Mouse (Mus musculus): ENCODE measurements around the gene 1700042G07Rik.

Gene 1700042G07Rik

DNA sequence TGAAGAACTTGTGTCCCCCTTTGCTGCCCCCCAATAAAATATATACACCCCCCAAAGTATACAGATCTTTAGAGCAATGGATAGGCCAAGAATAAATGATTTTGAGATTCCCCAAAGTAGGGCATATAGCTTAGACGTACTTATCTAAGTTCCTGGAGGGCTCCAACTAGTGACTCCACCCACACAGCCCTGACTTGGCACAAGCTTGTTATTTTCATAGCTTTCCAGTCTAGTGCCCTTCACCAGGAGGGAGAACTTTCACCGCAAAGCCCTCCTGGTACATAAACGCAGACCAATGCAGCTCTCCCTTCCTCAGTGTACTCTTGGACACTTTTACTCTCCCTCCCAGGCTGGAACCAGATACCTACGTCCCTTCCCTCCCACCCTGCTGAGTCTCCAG, 11.0 kb upstream of the 1700042G07Rik start:
- DNase-seq (ENCODE audit: low spot score): no peak

DNA sequence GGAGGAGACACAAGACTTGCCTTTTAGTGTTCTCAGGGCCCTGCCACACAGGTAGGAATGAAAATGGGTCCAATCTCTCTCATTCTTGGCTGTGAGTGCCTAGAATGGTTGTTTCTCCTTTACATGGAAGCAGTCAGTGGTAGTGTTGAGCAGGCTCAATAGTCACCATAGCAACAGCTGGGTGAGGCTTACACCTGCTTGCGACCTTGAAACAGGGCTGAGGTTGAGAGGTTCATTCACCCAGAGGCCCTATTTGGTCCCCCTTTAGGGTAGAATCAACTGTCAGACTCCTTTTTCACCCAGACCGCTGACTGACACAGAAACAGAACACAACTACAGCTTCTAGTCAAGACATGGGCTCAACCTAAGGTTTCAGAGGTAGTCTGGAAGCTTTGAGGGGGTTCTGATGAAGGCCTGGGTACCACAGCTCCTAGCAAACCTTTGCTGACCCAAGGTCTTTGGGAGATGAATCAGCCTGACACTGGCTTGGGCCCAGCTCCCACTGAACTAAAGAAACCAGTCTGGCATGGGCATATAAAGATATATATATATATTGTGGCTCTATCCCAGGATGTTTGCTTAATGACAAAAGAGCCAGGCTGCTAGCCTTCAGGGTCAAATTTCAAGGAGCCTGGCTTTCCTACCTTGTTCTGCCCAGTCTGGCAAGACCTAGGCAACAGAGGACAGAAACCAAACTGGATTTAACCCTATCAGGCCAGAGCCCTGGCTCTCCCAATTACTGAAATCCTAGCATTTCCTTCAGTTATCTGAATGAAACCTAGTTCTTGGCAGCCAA, 8.2 kb upstream of the 1700042G07Rik start:
- DNase-seq (ENCODE audit: low spot score): no peak

DNA sequence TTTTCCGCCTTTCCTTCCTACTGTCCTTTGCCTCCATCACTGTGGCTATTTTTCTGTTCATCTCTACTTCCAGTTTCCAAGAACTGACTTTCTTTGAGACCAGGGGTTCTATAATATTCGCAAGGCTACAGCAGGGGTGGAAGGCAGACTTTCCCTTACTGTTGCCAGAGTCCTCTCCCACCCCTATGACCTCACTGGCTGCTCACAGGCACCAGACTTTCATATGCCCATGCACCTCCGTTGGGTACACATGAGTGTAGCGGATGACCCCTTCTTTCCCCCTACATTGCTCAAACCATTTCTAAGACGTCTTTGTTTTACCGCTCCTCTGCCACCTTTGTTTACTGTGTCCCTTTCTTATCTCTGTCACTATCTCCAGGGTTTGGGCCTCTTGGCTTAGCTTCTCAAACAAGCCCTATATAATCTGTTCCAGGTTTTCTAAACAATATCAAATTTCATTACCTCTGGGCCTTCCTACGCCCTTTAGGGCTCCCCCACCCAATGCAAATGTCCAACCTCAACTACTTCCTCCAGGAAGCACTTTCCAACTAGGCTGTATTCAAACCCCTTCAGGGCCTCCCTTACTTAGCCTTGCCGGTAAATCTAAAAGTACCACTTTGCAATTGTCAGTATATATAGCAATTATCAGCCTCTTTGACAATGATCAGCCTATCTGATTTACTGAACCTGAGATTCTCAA, 7.3 kb upstream of the 1700042G07Rik start:
- DNase-seq (ENCODE audit: low spot score): no peak

DNA sequence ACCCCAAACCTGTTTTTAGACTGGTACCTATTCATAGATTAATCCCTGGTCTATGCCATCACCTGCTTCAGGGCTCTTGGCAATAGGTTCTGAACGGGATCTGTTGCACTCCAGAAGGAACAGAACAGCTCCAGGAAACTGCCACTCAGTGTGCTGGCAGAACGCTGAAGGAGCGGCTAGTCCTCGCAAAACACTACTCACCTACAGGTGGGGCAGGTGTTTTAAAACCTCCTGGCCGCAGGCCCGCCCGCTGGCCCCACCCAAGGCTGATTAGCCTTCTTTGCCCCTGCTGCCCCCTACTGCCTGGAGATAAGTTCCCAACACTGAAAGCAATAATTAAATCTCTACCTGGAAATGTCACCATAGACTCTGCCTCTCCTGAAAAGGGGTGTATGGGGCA, 5.8 kb upstream of the 1700042G07Rik start, which contains the start of gene Tspan1:
Tspan1 (minus strand) TSS at position 198 of the 400 bp plus-strand sequence.
- no peak for DNase-seq (ENCODE audit: low spot score)

DNA sequence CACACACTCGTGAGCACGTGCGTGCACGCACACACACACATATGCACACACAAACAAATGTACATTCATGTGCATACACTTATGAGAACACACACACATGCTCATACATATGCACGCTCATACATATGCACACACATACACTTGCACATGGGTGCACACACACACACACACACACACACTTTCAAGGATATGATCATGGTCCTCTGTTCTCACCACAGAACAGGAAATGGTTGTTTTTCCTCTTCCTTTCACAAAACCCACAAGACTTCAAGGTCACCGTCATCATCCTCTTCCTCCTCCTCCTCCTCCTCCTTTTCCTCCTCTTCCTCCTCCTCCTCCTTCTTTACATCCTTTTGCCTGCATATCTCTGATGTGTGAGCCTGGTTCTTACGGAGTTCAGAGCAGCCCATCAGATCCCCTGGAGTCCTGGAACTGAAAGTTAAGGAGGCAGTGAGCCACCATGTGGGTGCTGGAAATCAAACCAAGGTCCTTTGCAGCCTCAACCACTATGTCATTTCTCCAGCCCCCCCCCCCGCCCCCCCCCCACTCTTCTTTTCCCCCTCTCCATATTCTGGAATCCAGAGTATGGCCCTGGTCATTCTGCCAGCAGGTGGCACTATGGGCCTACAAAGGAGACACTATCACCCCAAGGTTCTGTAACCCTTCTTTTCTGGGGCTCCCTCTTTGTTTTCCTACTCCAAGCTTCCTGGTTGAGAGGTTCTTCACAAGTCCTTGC, 4.4 kb upstream of the 1700042G07Rik start:
- DNase-seq (ENCODE audit: low spot score): no peak

DNA sequence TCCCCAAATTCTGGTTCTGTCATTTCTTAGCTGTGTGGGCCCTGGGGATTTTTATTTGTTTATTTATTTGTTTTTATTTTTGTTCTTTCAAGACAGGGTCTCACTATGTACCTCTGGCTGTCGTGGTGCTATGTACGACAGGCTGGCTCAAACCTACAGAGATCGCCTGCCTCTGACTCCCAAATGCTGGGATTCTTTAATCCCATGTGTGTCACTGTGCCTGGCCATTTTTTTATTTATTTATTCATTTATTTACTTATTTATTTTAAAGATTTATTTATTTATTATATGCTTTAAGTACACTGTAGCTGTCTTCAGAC, 3.9 kb upstream of the 1700042G07Rik start:
- no peak for DNase-seq (ENCODE audit: low spot score)

DNA sequence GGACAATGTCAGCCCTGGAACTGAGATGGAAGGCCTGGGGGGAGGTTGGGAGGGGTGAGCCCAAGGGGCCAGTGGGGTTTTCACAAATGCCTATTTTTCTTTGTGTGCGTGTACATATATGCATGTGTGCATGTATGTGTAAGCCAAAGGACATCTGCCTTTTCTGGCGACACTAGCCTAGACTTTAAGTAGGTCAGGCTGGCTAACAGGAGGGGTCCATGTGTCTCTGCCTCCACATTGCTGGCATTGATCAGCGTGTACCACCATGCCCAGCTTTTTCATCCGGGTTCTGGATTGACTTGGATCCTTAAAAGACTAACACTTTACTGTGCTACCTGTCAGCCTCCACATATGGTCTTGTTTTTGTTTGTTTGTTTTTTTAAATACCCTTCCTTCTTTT, 580 bp downstream of the 1700042G07Rik start:
- no peak for DNase-seq (ENCODE audit: low spot score)

DNA sequence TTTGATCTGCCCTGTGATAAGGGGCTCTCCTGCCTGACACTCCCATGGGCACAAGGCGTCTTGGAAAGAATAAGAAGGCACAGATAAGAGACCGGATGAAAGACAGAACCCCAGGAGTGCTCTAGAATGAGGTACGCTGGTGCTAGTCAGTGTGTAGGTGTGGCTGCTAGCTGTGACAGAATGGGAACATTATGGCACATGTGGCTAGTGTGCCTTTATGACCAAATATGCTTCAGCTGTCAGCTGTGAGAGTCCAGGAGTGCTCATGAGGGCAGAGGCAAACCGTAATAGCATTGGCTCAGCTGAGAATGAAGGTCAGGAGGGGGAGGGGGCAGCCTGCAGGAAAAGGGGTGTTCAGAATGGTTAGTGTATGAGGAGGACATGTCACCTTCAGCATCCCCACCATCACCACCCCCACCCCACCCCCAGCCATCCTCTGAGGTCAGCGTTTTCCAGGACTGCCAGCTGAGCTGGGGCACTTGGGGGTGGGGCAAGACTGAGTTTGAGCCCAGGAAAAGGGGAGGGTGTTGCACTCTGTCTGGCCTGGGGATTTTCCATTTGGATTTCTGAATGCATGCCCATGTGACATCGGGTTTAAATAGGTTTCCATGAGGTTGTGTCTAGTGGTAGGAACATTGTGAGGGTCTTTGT, 1.4 kb downstream of the 1700042G07Rik start:
- no peak for DNase-seq (ENCODE audit: low spot score)

DNA sequence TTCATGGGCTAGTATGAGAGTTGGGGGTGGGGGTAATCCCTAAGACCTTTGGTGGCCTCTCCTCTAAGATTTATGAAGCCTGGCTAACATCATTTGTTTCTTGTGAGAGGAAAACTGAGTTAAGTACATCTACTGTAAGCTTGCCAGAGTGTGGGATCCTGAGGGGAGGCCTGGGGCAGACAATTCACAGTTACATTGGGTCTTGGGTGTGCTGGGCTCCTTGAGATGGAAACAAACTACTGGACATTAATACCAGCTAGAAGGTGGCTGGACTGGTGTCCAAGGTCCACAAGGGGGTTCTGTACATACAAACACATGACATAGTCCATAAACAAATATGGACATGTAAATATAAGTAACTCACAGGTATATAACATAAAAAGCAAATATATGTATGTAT, 2.0 kb downstream of the 1700042G07Rik start:
- DNase-seq (ENCODE audit: low spot score): no peak

DNA sequence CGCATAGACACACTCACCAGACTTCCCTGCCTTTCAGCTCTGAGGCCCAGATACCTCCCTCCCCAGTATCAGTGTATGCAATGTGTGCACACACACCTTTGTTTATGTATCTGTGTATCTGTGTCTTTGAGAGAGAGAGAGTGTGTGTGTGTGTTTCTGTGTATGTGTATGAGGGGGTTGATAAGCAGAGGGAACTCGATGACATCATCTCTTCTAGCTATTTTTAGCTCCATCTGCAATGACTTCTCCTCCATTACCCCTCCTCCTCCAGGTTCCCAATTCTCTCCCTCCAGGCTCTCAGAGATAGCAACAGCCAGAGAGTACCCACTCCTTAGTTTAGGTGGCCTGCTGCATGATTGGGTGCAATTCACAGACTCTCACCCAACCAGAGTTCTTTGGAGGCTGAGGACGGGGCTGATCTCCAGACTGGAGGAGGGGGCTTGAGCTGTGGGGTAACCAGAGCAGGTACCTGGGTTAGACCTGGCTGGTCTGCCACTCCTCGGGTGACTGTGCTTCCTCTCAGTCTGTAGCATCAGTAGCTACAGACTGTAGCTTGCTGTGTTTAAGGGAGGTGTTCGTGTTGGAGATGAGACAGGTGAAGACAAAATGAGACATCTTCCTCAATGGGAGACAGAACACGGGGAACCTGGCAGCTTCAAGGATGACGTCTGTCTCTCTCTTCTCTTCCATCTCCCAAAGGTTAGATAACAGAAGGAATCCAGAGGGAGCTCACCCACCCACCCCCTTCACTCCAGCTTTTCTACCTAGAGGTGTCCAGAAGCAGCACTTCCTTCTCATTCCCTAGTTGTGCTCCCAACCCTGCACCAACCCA, 2.8 kb downstream of the 1700042G07Rik start:
- no peak for DNase-seq (ENCODE audit: low spot score)

DNA sequence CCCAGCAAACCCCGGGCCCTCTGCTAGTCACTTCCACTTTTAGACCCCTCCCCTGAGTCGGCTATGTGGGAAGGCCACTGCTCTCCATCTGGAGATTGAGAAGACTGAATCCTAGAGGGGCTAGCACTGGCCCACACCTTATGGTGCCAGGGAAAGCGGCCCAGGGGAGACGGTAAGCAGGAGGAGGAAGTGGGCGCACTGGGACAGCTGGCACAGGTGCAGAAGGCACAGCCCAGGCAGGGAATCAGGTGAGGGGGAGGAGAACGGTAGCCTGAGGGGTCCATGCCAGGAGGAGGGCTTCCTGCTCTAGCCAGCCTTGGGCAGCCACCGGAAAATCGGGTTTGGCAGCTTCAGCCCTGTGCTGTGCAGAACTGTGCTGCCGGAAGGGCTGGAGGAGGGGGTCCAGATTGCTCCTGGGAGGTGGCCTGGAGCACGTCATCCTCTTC, 3.4 kb downstream of the 1700042G07Rik start:
- no peak for DNase-seq (ENCODE audit: low spot score)

DNA sequence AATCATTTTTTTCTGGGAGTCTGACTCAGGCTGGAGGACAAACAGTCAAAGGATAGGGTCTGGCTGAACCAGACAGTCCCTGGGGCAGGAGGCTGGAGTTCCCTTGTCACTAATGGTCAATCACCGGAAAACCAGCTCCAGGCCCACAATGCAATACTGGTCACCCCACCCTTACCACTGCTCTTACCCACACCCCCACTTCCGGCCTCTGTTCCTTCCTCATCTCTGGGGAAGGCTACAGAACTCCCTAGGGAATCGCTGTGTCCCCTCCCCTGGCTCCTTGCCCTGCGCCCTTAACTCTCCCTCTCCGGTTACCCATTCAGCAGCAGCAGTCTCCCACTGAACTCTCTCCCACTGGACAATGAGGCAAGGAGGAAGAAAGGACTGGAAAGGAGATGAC, 4.0 kb downstream of the 1700042G07Rik start:
- peak; percentile 27 for DNase-seq (ENCODE audit: low spot score)

DNA sequence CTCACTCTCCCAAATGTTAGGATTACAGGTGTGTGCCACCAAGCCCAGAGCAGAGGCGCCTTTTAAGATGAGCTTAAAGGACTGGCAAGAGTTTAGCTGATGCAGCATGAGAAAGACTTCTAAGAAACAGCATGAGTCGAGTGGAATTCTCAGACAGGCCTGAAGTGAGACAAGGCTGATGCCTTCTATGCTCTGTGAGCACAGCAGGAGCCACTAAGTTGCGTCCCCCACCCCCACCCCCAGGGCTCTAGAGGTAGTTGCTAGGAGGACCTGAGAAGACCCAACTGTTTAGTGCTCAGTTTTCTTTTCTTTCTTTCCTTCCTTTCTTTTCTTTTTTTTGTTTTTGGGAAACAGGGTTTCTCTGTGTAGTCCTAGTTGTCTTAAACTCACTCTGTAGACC, 8.9 kb downstream of the 1700042G07Rik start:
- no peak for DNase-seq (ENCODE audit: low spot score)

DNA sequence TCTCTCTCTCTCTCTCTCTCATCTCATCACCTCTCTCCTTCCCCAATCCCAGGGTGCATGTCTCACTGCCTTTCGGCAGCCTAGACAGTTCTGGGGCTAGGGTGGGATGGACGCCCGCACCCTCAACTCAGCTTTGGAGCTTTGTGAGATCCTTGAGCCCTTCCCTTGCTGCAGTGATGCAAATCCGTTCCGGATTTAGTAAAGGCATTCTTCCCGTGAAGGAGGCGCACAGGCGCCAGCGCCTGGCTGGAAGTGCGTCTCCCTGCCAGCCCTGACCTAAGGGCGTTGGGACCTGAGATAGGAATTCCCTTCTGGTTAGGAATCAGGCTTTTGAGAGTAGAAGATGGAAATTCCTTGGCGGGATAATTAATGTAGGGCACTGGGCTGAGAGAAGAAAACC, 9.6 kb downstream of the 1700042G07Rik start:
- no peak for DNase-seq (ENCODE audit: low spot score)

DNA sequence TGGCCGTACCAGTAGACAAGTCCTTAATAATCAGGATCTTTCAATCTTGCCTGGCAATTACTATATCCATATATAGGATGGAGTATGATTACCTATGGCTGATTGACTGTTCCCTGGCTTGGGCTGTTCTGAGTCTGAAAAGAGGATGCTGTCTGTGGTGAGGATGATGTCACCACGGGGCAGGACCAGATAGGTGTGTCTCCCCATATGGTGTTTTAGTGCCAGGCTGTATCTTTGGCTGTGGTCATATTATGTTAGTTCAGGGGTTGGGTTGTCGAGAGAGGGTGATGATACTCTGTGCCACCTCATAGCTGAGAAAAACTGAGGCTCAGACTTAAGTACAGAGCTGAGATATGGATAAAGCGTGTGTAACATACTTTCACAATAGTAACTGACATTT, 11.9 kb downstream of the 1700042G07Rik start:
- no peak for DNase-seq (ENCODE audit: low spot score)

DNA sequence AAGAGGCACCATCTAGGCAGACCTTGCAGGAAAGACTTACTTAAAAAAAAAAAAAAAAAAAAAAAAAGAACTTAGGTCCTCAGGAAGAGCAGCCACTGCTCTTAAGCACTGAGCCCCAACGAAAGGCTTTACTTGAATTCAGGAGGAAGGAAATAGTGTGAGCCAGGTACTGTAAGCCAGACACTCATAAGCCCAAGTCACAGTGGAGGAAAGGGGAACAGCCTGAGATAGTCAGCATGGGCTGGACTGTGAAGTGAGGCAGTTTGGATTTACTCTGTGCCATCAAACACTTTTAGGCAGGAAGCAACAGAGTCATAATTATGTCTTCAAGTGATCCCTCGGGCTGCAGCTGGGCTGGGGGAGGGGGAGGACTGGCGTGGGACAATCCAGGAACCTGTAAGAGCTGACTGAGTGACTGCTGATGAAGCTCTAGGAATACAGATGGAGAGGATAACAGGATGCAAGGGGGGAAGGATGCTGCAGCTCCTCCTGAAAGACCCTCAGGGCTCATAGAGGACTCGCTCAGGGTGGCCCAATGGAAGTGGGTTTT, 19.2 kb downstream of the 1700042G07Rik start:
- no peak for DNase-seq (ENCODE audit: low spot score)

DNA sequence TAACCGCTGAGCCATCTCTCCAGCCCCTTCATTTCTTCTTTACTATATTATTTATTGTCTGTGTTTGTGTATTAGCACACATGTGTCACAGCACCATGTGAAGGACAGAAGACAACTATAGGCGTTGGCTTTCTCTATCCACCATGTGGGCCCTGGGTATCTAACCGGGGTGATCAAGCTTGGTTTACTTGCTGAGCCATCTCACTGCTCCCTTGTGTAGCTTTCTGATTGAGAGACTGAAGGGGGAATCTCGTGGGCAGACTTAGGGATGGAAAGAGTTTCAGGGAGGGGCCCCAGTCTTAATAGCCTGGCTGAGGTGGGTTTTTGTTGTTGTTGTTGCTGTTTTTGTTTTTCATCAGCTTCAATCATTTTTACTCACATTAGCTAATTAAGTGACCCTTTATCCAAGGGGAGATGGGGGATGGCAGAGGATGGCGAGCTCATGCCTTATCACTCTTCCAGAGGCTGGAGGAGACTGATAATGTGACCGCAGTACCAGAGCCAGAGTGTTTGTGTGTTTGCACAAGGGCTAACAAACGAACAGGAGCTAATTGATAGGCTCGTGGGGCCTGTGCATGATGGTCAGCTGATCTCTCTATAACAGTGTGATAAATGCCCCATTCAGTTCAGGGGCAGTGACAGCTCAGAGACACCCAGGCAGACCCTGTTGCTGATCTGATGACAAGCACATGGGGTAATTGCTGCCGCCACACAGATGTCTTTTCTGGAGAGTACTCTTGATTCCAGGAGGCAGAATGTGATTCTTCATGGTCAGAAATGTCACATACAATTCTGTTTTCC, 20.6 kb downstream of the 1700042G07Rik start:
- DNase-seq (ENCODE audit: low spot score): no peak

DNA sequence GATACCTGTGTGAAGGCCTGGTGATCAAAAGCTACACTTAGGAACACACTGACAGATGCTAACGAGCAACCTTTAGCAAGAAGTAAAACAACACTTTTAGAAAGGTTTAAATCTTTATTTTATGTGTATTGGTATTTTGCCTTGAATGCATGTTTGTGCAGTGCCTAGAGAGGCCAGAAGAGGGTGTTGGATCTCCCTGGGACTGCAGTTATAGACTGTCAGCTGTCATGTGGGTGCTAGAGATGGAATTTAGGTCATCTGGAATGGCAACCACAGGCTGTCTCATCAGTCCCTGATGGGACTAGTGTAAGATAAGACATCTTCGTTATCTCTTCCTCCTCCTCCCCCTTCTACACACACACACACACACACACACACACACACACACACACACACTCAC, 25.2 kb downstream of the 1700042G07Rik start:
- DNase-seq (ENCODE audit: low spot score): no peak

DNA sequence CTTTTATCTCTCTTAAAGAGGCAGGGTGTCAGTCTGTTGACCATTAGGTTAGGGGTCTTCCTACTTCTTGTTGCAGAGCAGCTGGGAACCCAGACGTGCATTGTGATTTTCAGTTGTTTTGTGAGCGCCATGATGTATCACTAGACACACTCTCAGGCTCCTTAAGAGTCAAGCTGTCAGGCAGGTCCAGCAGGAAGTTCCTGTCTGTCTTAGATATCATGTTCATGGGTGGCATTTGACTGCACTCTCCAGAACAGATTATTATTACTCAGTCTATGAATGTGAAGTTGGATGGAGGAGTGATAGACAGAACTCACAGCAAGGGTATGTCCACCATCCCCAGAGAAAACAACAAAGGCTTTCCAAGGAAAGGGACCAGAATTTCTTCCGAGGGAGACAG, 31.2 kb downstream of the 1700042G07Rik start:
- no peak for DNase-seq (ENCODE audit: low spot score)

DNA sequence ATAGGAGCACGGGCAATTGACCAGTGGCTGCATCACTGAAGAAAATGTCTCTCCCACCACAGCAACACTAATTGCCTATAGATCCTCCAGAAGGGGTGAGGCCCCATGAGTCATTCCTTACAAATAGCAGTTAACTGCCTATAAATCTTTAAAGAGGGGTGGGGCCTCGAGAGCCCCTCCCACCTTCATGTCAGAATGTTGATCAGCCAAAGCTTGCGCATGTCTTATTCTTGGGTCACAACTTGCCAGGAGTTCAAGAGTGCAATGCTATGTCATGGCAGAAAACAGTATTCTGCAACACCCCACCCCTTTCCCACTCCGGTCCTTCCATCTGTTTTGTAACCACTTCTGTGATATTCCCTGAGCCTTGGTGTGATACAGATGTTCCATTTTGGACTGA, 33.4 kb downstream of the 1700042G07Rik start:
- no peak for DNase-seq (ENCODE audit: low spot score)
